Mouse (Mus musculus) spleen, embryonic (tissue): ENCODE results near the gene Mrvi1.

ENCODE experiments used
- CTCF ChIA-PET: fragments of 350-600 bp; sonication (Branson Sonifier 250); formaldehyde crosslinking; loops from one replicate; lab custom pipeline; 2022; lab: Charles Lee

Mrvi1 gene

DNA sequence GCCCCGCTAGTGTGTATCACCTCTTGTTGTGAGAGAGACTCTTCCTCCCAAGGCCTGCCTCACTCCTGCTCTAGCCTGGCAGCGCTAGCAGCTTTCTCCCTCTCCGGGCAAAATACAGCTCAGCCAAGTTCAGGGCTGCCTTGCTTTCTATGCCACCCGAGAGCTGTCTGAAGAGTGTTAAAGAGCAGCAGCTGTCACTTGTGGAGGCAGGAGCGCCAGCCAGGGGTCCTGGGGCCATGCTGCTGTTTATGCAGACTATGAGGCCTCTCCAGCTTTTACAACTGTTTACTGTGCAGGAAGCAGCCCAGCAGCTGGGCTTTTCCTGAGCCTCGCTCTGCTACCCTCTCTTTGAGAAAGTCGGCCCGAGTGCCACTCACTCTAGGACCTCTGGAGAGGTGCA, 1.2 kb downstream of the Mrvi1 start:
- CTCF ChIA-PET: no interaction called here

DNA sequence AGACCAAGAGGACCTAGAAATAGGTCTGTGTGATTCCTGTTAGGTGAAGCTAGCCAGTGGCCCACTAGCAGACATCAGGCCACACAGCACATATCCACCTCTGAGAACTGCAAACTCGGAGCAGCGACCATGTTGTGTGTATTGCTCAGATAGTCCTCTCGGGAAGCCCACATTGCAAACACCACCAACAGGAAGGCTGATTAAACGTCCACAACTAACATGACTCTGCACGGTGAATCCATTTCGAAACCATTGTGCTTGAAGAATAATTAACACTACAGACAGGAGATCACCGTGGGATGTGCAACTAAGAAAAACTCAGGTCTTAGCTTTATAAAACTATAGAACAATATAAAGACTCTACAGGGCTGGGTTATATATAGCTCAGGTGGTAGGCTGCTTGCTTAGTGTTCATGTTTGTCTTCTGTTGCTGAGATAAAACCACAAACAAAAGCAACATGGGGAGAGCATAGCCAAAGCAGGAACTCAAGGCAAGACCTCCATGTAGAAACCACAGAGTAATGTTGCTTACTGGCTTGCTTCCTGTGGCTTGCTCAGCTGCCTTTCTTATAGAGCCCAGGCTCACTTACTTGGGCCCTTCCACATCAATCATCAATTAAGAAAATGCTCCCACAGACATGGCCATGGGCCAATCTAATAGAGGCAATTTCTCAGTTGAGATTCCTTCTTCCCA, 4.4 kb downstream of the Mrvi1 start:
- CTCF ChIA-PET: no interaction called here

- CTCF ChIA-PET: no interaction called here
Measured at GRCm38 (mm10) chr7:110973450-110973849, 8.8 kb downstream of the Mrvi1 start.

GRCm38 (mm10) chr7:110972796-110973195, 9.5 kb downstream of the Mrvi1 start:
- CTCF ChIA-PET: no interaction called here

DNA sequence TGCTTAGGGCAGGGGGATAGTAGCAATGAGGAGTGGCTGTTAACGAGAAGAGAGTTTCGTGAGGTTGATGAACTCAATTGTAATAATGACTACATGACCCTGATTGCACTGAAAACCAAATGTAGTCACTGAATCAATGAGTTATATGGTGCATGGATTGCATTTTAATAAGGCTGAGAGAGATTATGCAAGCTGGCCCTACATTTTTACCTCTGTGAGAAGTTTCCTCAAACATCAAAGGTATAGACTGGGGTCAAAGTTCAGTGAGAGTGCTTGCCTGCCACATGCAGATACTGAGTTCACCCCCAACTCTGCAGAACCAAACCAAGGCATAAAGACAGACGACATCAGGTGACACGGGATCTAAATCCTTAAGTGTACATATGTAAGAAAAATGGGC, 14.9 kb downstream of the Mrvi1 start:
- CTCF ChIA-PET: interaction anchor here (0.7 kb wide), 1 partner anchor 670 kb away, joined by 9 read pairs; no protein-coding TSS in a partner anchor

- CTCF ChIA-PET: no interaction called here
Measured at GRCm38 (mm10) chr7:110966853-110967252, 15.4 kb downstream of the Mrvi1 start.

GRCm38 (mm10) chr7:110965387-110965786, 16.9 kb downstream of the Mrvi1 start:
- CTCF ChIA-PET: no interaction called here

DNA sequence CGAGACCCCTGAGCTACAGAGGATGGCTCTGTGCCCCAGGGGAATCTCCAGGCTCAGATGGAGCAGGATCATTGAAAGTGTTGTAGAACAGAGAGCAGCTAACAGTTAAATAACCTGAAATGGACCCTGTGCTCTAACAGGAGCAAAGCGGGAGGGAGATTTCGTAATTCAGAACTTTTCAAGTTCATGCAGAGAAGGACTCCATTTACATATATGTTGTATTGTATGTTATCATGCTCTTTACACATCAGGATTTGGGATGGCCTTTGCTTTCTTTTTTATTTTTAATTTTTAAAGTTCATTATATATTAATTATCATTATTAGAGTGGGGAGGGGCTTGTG, 18.6 kb downstream of the Mrvi1 start:
- CTCF ChIA-PET: no interaction called here

GRCm38 (mm10) chr7:110962943-110963654, 19.2 kb downstream of the Mrvi1 start:
- CTCF ChIA-PET: interaction anchor here (0.8 kb wide), 1 partner anchor 13 kb away, joined by 3 read pairs; no protein-coding TSS in a partner anchor

DNA sequence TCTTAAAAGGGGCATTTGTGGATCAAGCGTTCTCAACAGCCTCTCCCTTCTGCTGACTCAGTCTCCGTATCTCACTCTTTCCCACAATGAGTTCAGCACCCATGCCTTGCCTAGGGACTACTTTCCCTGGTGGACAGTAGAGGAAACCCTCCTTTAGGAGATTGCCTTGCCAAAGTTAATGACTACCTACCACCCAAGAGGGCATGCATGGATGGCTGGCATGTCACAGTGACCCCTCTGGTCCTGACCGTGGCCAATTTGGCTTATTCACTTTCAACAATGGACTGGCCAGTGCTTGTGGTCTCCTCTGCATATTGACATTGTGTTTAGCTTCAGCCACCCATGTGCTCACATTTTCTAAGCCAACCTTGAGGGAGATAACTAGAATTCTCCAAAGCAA, 19.8 kb downstream of the Mrvi1 start:
- CTCF ChIA-PET: interaction anchor here (0.6 to 0.8 kb wide), 2 partner anchors 12 to 14 kb away, joined by 3 to 11 read pairs; no protein-coding TSS in a partner anchor

- CTCF ChIA-PET: no interaction called here
Measured at GRCm38 (mm10) chr7:110956422-110957170, 25.7 kb downstream of the Mrvi1 start.

GRCm38 (mm10) chr7:110955576-110955975, 26.7 kb downstream of the Mrvi1 start:
- CTCF ChIA-PET: no interaction called here

GRCm38 (mm10) chr7:110954072-110954858, 28.0 kb downstream of the Mrvi1 start:
- CTCF ChIA-PET: no interaction called here

- CTCF ChIA-PET: interaction anchor here (0.7 kb wide), 1 partner anchor 380 kb away, joined by 4 read pairs; no protein-coding TSS in a partner anchor
Measured at GRCm38 (mm10) chr7:110953210-110953609, 29.1 kb downstream of the Mrvi1 start.

DNA sequence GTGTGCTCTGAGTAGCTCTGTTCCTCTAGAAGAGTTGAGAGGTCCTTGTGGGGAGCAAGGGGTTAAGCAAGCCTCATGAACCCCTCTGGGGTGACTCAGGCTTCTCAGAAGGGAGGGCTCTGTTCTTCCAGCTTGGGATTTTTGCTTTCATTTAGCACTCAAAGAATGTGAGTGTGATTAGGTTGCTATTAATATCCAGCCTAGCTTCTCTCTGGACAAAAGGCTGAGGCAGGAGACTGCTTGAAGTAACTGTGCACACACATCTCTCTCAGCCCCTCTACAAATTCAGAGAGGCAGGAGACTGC, 31.7 kb downstream of the Mrvi1 start:
- CTCF ChIA-PET: interaction anchor here (0.8 kb wide), 1 partner anchor 12 kb away, joined by 3 read pairs; no protein-coding TSS in a partner anchor

GRCm38 (mm10) chr7:110949785-110950620, 32.3 kb downstream of the Mrvi1 start:
- CTCF ChIA-PET: interaction anchor here (0.8 kb wide), 1 partner anchor 13 kb away, joined by 3 read pairs; no protein-coding TSS in a partner anchor

DNA sequence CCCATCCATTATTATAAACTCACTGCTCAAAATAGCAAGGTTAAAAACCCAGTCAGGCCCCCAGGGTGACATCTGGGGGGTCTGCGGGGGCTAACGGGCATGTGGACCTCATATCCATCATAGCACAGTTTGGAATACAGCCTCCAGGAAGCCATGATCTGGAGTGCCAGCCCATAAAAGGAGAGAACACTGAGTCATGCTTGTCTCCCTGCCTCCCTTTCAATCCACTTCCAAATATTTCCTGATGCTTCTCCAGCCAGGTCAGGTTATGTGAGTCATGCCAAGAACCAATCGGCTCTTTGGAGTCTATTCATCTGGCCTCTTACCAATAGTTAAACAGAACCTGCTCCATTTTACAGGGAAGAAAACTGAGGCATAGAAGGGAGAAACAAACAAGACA, 33.7 kb downstream of the Mrvi1 start:
- CTCF ChIA-PET: interaction anchor here (0.6 kb wide), 1 partner anchor 14 kb away, joined by 11 read pairs; no protein-coding TSS in a partner anchor

- CTCF ChIA-PET: interaction anchor here (0.5 to 1.1 kb wide), 2 partner anchors 23 to 127 kb away, joined by 3 to 4 read pairs; no protein-coding TSS in a partner anchor
Measured at GRCm38 (mm10) chr7:110947616-110948015, 34.6 kb downstream of the Mrvi1 start.

DNA sequence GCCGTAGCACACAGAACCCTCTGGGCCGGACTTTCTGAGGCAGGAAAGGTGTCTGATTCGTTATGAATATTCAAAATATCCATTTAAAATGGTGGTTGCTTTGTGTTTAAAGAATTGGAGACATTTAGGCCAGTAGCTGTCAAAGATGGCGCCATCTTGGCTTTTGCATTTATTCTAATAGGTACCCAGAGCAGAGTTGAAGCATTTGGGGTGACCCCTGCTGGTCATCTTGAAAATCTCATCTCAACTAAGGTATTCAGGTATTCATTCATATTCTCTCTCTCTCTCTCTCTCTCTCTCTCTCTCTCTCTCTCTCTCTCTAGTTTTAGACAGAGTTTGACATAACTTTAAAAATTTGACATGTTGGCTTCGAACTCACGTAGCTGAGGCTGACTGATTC, 35.5 kb downstream of the Mrvi1 start:
- CTCF ChIA-PET: interaction anchor here (0.7 kb wide), 1 partner anchor 153 kb away, joined by 18 read pairs; no protein-coding TSS in a partner anchor

DNA sequence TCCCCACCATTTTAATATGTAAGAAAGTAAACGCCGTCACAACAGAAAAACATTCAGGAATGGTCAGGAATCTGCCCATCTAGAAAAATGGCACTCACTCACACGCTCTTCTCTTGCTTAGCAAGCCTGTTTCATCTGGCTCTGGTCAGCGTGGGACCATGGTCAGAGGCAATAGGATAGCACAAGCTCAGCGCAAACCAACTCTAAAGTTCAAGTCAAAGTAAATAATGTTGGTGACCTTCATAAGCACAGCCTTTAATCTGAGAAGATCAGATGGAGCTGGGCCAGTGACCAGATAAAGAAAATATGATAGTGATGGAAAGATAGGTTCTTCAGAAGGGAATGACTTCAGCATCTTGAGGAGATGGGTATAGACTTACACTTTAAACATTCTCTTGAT, 37.9 kb downstream of the Mrvi1 start:
- CTCF ChIA-PET: interaction anchor here (0.5 kb wide), 1 partner anchor 9 kb away, joined by 5 read pairs; no protein-coding TSS in a partner anchor
